ENCODE assay signal across 7 mouse cellular contexts in genomic region chr11:101176117-101176691, GRCm38 (mm10). TPM values are rescaled to one million over a fixed set of nuclear protein-coding genes. Genes with fewer than 3 reads are reported as not detected.
DNase-seq lines count a peak whose midpoint lies in the region; ATAC-seq lines count a peak whose summit lies in the region.

No protein-coding gene starts in this region.

- H3K27me3 ChIP-seq in heart, embryonic 16.5 days (ENCODE audit: control insufficient read depth, insufficient read depth, low read length), result peaks cover 12% of the 10 kb centered on the region
- peaks cover 56% of the 10 kb centered on the region for H3K27me3 ChIP-seq in limb, embryonic 11.5 days (ENCODE audit: control insufficient read depth, insufficient read depth, low read length)

- peak overlapping the region; percentile 41 for H3K4me3 ChIP-seq in heart, embryonic 16.5 days (ENCODE audit: low read length)
- peak overlapping the region; percentile 16 for H3K4me3 ChIP-seq in limb, embryonic 11.5 days (ENCODE audit: low read depth, low read length)

- H3K27ac ChIP-seq in heart, embryonic 16.5 days (ENCODE audit: low read length), result no peak overlapping the region
- H3K27ac ChIP-seq in limb, embryonic 11.5 days (replicated peaks; ENCODE audit: low read depth, low read length), result no peak overlapping the region

- no peak for ATAC-seq in heart, embryonic 16.5 days (replicated peaks; ENCODE audit: extremely low read depth, insufficient read depth, low FRiP score)
- ATAC-seq in limb, embryonic 11.5 days (ENCODE audit: insufficient number of reproducible peaks, low FRiP score, low TSS enrichment, low read depth), result no peak

- DNase-seq in right cerebral cortex, postnatal 25 days, result peak; percentile 65
- DNase-seq in right cerebral cortex, postnatal 14 days, result no peak
- DNase-seq in cerebellum, postnatal 14 days, result peak; percentile 83
- DNase-seq in limb, embryonic 11.5 days (ENCODE audit: low spot score), result peak; percentile 54
- DNase-seq in naive thymus-derived CD4-positive, alpha-beta T cell, adult 2 months (ENCODE audit: low read depth), result peak; percentile 25
- DNase-seq in adipocyte (ENCODE audit: low spot score), result no peak

- H3K36me3 ChIP-seq in heart, embryonic 16.5 days (ENCODE audit: control insufficient read depth, insufficient read depth), result no peaks in the 10 kb centered on the region
- no peaks in the 10 kb centered on the region for H3K36me3 ChIP-seq in limb, embryonic 11.5 days (ENCODE audit: control insufficient read depth, insufficient read depth, low read length)

- peaks cover 42% of the 10 kb centered on the region for H3K4me1 ChIP-seq in heart, embryonic 16.5 days (ENCODE audit: control insufficient read depth, insufficient read depth, low read length)
- peaks cover 25% of the 10 kb centered on the region for H3K4me1 ChIP-seq in limb, embryonic 11.5 days (ENCODE audit: control insufficient read depth, insufficient read depth, low read length)

- H3K9me3 ChIP-seq in heart, embryonic 16.5 days (replicated peaks; ENCODE audit: control insufficient read depth, low read length), result no peaks in the 10 kb centered on the region
- H3K9me3 ChIP-seq in limb, embryonic 11.5 days (ENCODE audit: control insufficient read depth, low read length), result no peaks in the 10 kb centered on the region

- WGBS in heart, embryonic 16.5 days, result 1% methylated on average over 25 of the region's 25 CpGs
- under 1% methylated on average over 25 of the region's 25 CpGs for WGBS in limb, embryonic 11.5 days

- H3K4me2 ChIP-seq in heart, embryonic 16.5 days (ENCODE audit: low read depth, low read length), result peak overlapping the region; percentile 83
- H3K4me2 ChIP-seq in limb, embryonic 11.5 days (ENCODE audit: low read depth, severe bottlenecking), result peak overlapping the region; percentile 33

- H3K9ac ChIP-seq in heart, embryonic 16.5 days (ENCODE audit: low read length), result peak overlapping the region; percentile 36
- H3K9ac ChIP-seq in limb, embryonic 11.5 days (ENCODE audit: low read length), result no peak overlapping the region

RNA-seq across cellular contexts. Expression of gene Ccr10, which starts 1.0 kb away (rescaled TPM):
- 0.16 and 0.60 TPM in 2 replicates for polyA plus RNA-seq in heart, embryonic 16.5 days (2015; fragmentation: Nextera tagmentation; extraction: Ambion mirVana)
- 0.13 TPM in 1 of 2 replicates, not detected in the other for polyA plus RNA-seq in limb, embryonic 11.5 days (2014; fragmentation: Nextera tagmentation; extraction: Ambion mirVana)

RNA-seq across cellular contexts. Expression of gene Plekhh3, which starts 5.1 kb away (rescaled TPM):
- polyA plus RNA-seq in heart, embryonic 16.5 days (2015; fragmentation: Nextera tagmentation; extraction: Ambion mirVana), result 8.7 and 11.5 TPM in 2 replicates
- polyA plus RNA-seq in limb, embryonic 11.5 days (2014; fragmentation: Nextera tagmentation; extraction: Ambion mirVana), result 2.6 and 4.1 TPM in 2 replicates

RNA-seq across cellular contexts. Expression of gene Cntnap1, which starts 5.9 kb away (rescaled TPM):
- 0.89 and 1.0 TPM in 2 replicates for polyA plus RNA-seq in heart, embryonic 16.5 days (2015; fragmentation: Nextera tagmentation; extraction: Ambion mirVana)
- polyA plus RNA-seq in limb, embryonic 11.5 days (2014; fragmentation: Nextera tagmentation; extraction: Ambion mirVana), result 0.04 and 0.21 TPM in 2 replicates

RNA-seq across cellular contexts. Expression of gene Tubg2, which starts 20.5 kb away (rescaled TPM):
- polyA plus RNA-seq in heart, embryonic 16.5 days (2015; fragmentation: Nextera tagmentation; extraction: Ambion mirVana), result 3.0 and 3.3 TPM in 2 replicates
- 4.8 and 5.0 TPM in 2 replicates for polyA plus RNA-seq in limb, embryonic 11.5 days (2014; fragmentation: Nextera tagmentation; extraction: Ambion mirVana)

RNA-seq across cellular contexts. Expression of gene Ezh1, which starts 50.1 kb away (rescaled TPM):
- 14.7 and 17.1 TPM in 2 replicates for polyA plus RNA-seq in heart, embryonic 16.5 days (2015; fragmentation: Nextera tagmentation; extraction: Ambion mirVana)
- 12.7 and 13.4 TPM in 2 replicates for polyA plus RNA-seq in limb, embryonic 11.5 days (2014; fragmentation: Nextera tagmentation; extraction: Ambion mirVana)

Comparison
In these comparisons a context has a peak if more than half of its experiments do, and no peak if none do; other contexts are left out.
1. DNase-seq: peak in right cerebral cortex, postnatal 25 days (single experiment), cerebellum, postnatal 14 days (2 of 2), limb, embryonic 11.5 days (single experiment) and naive thymus-derived CD4-positive, alpha-beta T cell, adult 2 months (single experiment); none in right cerebral cortex, postnatal 14 days (single experiment) and adipocyte (single experiment).